Mouse (Mus musculus): ENCODE data around the gene Plagl1.

- TF ChIP-seq CTCF (IDR thresholded peaks at IDR 0.05; ENCODE audit: low read depth, low read length): no peak
- TF ChIP-seq TAL1 (conservative IDR thresholded peaks at IDR 0.05; ENCODE audit: low read depth, low read length): no peak
These were observed 110.6 kb downstream of the Plagl1 start for GRCm38 (mm10) chr10:13170739-13171448.

Measured in G1E (cell line).